Mouse (Mus musculus): ENCODE measurements around the gene Cope. TPM values are rescaled to one million over a fixed set of nuclear protein-coding genes. Genes with fewer than 3 reads are reported as not detected.

Gene Cope
- 236 TPM for polyA plus RNA-seq (2012; fragmentation: generic; extraction: Trizol)

- Histone ChIP-seq H3K79me2 (ENCODE audit: control insufficient read depth, insufficient read depth) (peaks cover 41% of the 10 kb centered on the region), H3K36me3 (ENCODE audit: control insufficient read depth, insufficient read depth) (peaks cover 16% of the 10 kb centered on the region), H3ac (ENCODE audit: control insufficient read depth, insufficient read length) (peak within 1 kb of the TSS; percentile 62), H3K4me2 (ENCODE audit: low read depth) (peak within 1 kb of the TSS; percentile 86), H3K27me3 (ENCODE audit: control insufficient read depth, insufficient read depth, insufficient read length) (no peaks in the 10 kb centered on the region), H3K4me3 (peak within 1 kb of the TSS; percentile 100)
- peak; percentile 75 for TF ChIP-seq POLR2A (IDR thresholded peaks at IDR 0.05; ENCODE audit: insufficient read length, low read depth)
- no peak for TF ChIP-seq E2F4 (IDR thresholded peaks at IDR 0.05; ENCODE audit: insufficient read depth)
- peak; percentile 81 for TF ChIP-seq POLR2AphosphoS2 (IDR thresholded peaks at IDR 0.05; ENCODE audit: insufficient read length, low read depth)
- peak; percentile 45 for TF ChIP-seq SRF (IDR thresholded peaks at IDR 0.05; ENCODE audit: control insufficient read depth, insufficient read length, low read depth)
- TF ChIP-seq MYOG (IDR thresholded peaks at IDR 0.05; ENCODE audit: control insufficient read depth in 1 of 3, insufficient read depth in 1 of 3, insufficient read length in 2 of 3, low read depth in 2 of 3) = no peak
- peak; percentile 43; the same call in 1 of the 2 replicates for TF ChIP-seq CEBPB (IDR thresholded peaks at IDR 0.05; ENCODE audit: insufficient read depth, poor library complexity, severe bottlenecking)
Observed at GRCm38 (mm10) chr8:70302358-70302890, at the start of gene Cope, which contains the start of gene Ddx49. Gene Cope (plus strand): TSS chr8:70302518. Gene Ddx49 (minus strand): TSS chr8:70302489.

- Histone ChIP-seq H3K4me3 (no peak overlapping the region), H3K4me2 (ENCODE audit: low read depth) (no peak overlapping the region), H3ac (ENCODE audit: control insufficient read depth, insufficient read length) (no peak overlapping the region), H3K79me2 (ENCODE audit: control insufficient read depth, insufficient read depth) (no peaks in the 10 kb centered on the region), H3K36me3 (ENCODE audit: control insufficient read depth, insufficient read depth) (peaks cover 14% of the 10 kb centered on the region), H3K27me3 (ENCODE audit: control insufficient read depth, insufficient read depth, insufficient read length) (no peaks in the 10 kb centered on the region)
- TF ChIP-seq TCF12 (IDR thresholded peaks at IDR 0.05; ENCODE audit: insufficient read depth, poor library complexity, severe bottlenecking) (no peak), USF1 (IDR thresholded peaks at IDR 0.05; ENCODE audit: low read depth) (no peak), E2F4 (IDR thresholded peaks at IDR 0.05; ENCODE audit: insufficient read depth) (no peak), POLR2A (IDR thresholded peaks at IDR 0.05; ENCODE audit: insufficient read length, low read depth) (no peak), REST (IDR thresholded peaks at IDR 0.05; ENCODE audit: insufficient read depth, insufficient read length) (no peak), CEBPB (IDR thresholded peaks at IDR 0.05; ENCODE audit: insufficient read depth, poor library complexity, severe bottlenecking) (no peak), MYOD1 (IDR thresholded peaks at IDR 0.05; ENCODE audit: control insufficient read depth in 1 of 3, insufficient read length in 2 of 3, low read depth in 2 of 3) (no peak), MYOG (IDR thresholded peaks at IDR 0.05; ENCODE audit: control insufficient read depth in 1 of 3, insufficient read depth in 1 of 3, insufficient read length in 2 of 3, low read depth in 2 of 3) (no peak), MAX (IDR thresholded peaks at IDR 0.05; ENCODE audit: low read depth) (no peak), TCF3 (IDR thresholded peaks at IDR 0.05; ENCODE audit: insufficient read length, low read depth) (no peak), POLR2AphosphoS2 (IDR thresholded peaks at IDR 0.05; ENCODE audit: insufficient read length, low read depth) (no peak), SRF (IDR thresholded peaks at IDR 0.05; ENCODE audit: control insufficient read depth, insufficient read length, low read depth) (no peak)
Observed at GRCm38 (mm10) chr8:70254628-70255027, 47.7 kb upstream of the Cope start.

DNA sequence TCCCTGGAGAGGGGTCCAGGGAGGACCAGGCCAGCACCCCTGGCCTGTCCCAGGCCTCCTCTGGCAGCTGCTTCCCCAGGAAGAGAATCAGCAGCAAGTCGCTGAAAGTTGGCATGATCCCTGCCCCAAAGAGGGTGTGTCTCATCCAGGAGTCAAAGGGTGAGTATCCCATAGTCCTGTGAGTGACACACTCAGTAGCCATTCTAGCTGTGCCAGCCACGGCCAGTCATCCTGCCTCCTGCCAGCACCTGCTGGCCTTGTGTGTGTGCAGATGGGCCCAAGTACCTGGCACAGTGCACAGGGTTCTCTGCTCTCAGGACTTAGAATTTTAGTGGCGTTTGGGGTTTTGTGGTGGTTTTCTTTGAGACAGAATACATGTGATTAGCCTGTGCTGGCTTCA, 44.9 kb upstream of the Cope start:
- Histone ChIP-seq H3K36me3 (ENCODE audit: control insufficient read depth, insufficient read depth) (peaks cover 18% of the 10 kb centered on the region), H3K79me2 (ENCODE audit: control insufficient read depth, insufficient read depth) (no peaks in the 10 kb centered on the region), H3K4me3 (no peak overlapping the region), H3ac (ENCODE audit: control insufficient read depth, insufficient read length) (no peak overlapping the region), H3K27me3 (ENCODE audit: control insufficient read depth, insufficient read depth, insufficient read length) (no peaks in the 10 kb centered on the region), H3K4me2 (ENCODE audit: low read depth) (no peak overlapping the region)
- no peak for TF ChIP-seq POLR2A (IDR thresholded peaks at IDR 0.05; ENCODE audit: insufficient read length, low read depth)
- TF ChIP-seq MAX (IDR thresholded peaks at IDR 0.05; ENCODE audit: low read depth) = no peak
- no peak for TF ChIP-seq E2F4 (IDR thresholded peaks at IDR 0.05; ENCODE audit: insufficient read depth)
- TF ChIP-seq TCF3 (IDR thresholded peaks at IDR 0.05; ENCODE audit: insufficient read length, low read depth) = no peak
- TF ChIP-seq USF1 (IDR thresholded peaks at IDR 0.05; ENCODE audit: low read depth) = no peak
- no peak for TF ChIP-seq CEBPB (IDR thresholded peaks at IDR 0.05; ENCODE audit: insufficient read depth, poor library complexity, severe bottlenecking)
- TF ChIP-seq SRF (IDR thresholded peaks at IDR 0.05; ENCODE audit: control insufficient read depth, insufficient read length, low read depth) = no peak
- TF ChIP-seq MYOD1 (IDR thresholded peaks at IDR 0.05; ENCODE audit: control insufficient read depth in 1 of 3, insufficient read length in 2 of 3, low read depth in 2 of 3) = no peak
- no peak for TF ChIP-seq TCF12 (IDR thresholded peaks at IDR 0.05; ENCODE audit: insufficient read depth, poor library complexity, severe bottlenecking)
- no peak for TF ChIP-seq POLR2AphosphoS2 (IDR thresholded peaks at IDR 0.05; ENCODE audit: insufficient read length, low read depth)
- TF ChIP-seq REST (IDR thresholded peaks at IDR 0.05; ENCODE audit: insufficient read depth, insufficient read length) = no peak
- TF ChIP-seq MYOG (IDR thresholded peaks at IDR 0.05; ENCODE audit: control insufficient read depth in 1 of 3, insufficient read depth in 1 of 3, insufficient read length in 2 of 3, low read depth in 2 of 3) = no peak

- Histone ChIP-seq H3ac (ENCODE audit: control insufficient read depth, insufficient read length) (no peak overlapping the region), H3K4me2 (ENCODE audit: low read depth) (no peak overlapping the region), H3K4me3 (no peak overlapping the region), H3K27me3 (ENCODE audit: control insufficient read depth, insufficient read depth, insufficient read length) (no peaks in the 10 kb centered on the region), H3K79me2 (ENCODE audit: control insufficient read depth, insufficient read depth) (no peaks in the 10 kb centered on the region), H3K36me3 (ENCODE audit: control insufficient read depth, insufficient read depth) (peaks cover 15% of the 10 kb centered on the region)
- TF ChIP-seq USF1 (IDR thresholded peaks at IDR 0.05; ENCODE audit: low read depth) (no peak), TCF3 (IDR thresholded peaks at IDR 0.05; ENCODE audit: insufficient read length, low read depth) (no peak), E2F4 (IDR thresholded peaks at IDR 0.05; ENCODE audit: insufficient read depth) (no peak), POLR2AphosphoS2 (IDR thresholded peaks at IDR 0.05; ENCODE audit: insufficient read length, low read depth) (no peak), REST (IDR thresholded peaks at IDR 0.05; ENCODE audit: insufficient read depth, insufficient read length) (no peak), MAX (IDR thresholded peaks at IDR 0.05; ENCODE audit: low read depth) (no peak), CEBPB (IDR thresholded peaks at IDR 0.05; ENCODE audit: insufficient read depth, poor library complexity, severe bottlenecking) (no peak), TCF12 (IDR thresholded peaks at IDR 0.05; ENCODE audit: insufficient read depth, poor library complexity, severe bottlenecking) (no peak), MYOG (IDR thresholded peaks at IDR 0.05; ENCODE audit: control insufficient read depth in 1 of 3, insufficient read depth in 1 of 3, insufficient read length in 2 of 3, low read depth in 2 of 3) (no peak), MYOD1 (IDR thresholded peaks at IDR 0.05; ENCODE audit: control insufficient read depth in 1 of 3, insufficient read length in 2 of 3, low read depth in 2 of 3) (no peak), POLR2A (IDR thresholded peaks at IDR 0.05; ENCODE audit: insufficient read length, low read depth) (no peak), SRF (IDR thresholded peaks at IDR 0.05; ENCODE audit: control insufficient read depth, insufficient read length, low read depth) (no peak)
Observed at GRCm38 (mm10) chr8:70258600-70258999, 43.7 kb upstream of the Cope start.
